Mouse (Mus musculus) lung, postnatal 10 days (tissue): ENCODE results near the gene Grk2.

ENCODE experiments used
- DNase-seq: peaks from one replicate; pipeline ENCODE4 v3.0.0; 2021

Grk2 gene

DNA sequence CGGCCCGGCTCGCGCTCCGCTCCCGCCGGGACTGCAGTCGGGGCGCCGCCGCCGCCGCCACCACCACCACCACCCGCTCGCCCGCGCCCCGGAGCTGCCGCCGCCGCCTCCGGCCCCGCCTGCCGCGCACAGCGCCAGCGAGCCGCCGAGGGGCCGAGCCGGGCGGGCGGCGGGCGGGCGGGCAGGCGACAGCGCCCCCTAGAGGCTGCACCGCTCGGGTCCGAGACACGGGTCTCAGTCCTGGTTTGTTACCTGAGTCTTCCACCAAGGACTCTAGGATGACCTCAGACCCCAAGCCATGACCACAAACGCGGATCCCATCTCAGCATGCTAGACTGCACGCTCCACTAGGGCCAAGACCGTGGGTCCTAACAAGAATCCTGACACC is at the start of gene Grk2:
TSS of gene Grk2 (minus strand) at position 33 of the 388 bp plus-strand sequence.
- DNase-seq, result peak; percentile 82

DNA sequence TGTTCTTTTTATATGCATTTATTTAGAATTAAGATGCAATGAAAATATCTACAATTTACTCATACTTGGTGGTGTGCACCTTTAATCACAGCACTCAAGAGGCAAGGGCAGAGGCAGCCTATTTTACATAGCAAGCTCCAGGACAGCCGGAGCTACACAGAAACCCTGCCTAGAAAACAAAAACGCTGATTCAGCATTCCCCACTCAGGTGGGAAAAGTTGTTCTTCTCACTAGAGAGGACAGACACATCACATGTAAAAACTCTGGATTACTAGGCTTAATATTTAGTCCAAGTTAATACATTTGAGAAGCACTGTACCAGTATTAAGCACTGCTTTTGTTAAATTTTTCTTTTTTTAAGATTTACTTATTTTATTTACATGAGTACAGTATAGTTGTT is 43.4 kb upstream of the Grk2 start:
- DNase-seq, result no peak

DNA sequence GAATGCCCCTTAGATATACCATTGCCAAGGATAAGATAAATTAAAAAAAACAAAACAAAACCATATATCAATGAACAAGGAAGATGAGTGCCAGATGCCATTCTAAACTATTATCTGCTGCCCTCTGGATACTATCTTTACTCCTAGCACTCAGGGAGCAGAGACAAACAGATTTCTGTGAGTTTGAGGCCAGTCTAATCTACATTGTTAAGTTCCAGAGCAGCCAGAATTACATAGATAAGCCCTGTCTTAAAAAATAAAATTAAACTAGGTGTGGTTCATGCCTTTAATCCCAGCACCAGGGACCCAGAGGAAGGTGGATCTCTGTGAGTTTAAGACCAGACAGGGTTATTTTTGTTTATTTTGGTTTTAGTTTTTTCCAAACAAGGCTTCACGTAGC is 40.5 kb upstream of the Grk2 start:
- no peak for DNase-seq

DNA sequence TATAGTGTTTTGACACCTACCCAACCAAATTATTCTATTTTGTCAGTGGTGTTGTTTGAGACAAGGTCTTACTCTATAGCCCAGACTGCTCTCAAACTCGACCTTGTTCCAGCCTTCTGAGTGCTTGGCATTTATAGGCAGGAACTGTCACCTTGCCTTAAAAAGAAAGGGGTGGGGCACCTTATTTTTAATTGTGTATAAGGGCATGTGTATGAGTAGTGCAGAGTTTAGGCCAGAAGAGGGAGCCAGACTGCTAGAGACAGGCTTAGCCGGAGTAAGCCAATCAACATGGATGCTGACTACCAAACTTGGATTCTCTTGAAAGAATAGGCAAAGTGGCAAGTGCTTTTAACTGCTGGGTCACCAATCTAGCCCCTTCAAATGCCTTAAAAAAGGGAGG is 32.1 kb upstream of the Grk2 start:
- DNase-seq, result peak; percentile 86

DNA sequence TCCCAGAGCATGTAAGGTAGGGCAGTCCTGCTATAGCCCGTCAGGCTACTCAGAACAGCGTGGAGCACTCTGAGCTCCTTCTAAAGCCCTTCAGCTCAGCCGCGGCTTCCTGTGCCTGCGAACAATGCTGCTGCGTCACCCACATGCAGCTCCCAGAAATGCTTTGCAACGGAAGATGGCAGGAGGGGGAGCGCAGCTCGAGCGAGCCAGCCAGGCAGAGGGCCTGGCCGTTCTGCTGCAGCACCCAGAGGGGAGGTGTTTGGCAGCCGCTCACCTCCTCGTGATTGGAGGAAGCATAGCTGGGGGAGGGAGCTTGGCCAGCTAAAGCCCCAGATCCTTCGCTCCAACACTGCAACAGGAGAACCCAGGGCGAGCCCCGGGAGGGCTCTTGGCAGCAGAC is 27.8 kb upstream of the Grk2 start:
- DNase-seq, result peak; percentile 98

DNA sequence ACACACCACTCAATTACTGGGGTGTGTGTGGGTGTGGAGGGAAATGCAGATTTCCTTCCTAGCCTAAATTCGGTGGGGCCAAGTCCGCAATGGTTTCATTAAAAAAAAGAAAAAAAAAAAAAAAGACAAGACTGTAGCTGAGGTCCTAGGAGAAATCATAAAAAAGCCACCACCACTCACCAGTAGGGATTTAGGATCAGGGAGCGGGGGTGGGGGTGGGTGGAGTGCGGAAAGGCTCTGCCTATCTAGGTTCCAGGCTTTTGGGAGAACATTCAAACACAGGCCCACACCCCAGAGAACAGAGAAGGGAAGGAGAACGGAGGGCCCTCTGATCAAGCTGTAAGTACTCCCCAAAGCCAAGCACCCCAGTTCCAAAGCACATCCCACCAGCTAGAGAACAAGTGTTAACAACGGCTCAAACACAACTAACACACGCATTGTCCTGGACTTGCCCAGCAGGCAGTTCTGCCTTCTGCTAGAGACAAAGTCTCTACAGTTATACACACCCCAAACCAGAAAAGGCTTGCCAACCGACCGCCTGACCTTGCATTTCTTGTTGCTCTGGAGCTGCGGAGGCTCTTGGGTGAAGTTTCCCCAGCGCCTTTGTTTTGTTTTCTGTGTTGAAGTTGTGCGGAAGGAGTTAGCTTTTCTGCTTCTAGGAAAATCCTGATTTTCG is 27.2 kb upstream of the Grk2 start:
- peak; percentile 37 for DNase-seq

DNA sequence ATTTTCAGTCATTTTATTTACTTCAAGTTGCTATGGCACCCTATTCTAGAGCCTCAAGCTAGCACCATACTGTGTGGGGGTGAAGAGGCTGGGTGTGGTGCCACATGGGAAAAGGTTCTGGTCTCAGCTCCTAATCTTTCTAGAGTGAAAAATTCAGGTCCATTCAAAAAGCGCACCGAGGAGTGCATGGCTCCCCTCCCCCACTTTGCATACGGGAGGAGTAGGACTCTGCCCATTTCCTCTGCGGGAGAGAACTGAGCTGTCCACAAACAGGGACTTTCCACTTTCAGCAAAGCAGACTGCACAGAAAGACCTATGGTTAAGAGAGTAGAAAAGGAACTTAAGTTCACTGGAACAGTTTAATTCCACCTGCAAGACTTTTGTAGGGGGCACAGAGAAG is 26.6 kb upstream of the Grk2 start:
- DNase-seq, result peak; percentile 62

DNA sequence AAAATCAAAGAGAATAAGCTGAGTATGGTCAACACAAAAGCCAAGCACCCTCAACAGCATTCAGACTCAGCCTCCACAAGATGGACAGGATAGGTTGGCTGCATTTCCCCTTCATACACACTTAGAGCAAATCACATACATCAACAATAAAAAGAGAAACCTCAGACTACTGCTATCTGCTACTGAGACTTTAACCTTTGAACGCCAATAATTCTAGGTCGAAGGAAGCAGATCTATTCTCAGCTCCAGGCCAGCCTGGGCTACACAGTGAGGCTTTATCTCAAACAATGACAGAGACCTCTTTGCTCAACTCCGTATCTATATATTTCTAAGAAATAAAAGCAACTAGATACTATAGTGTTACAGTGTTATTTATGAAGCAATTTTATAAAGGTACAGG is 25.3 kb upstream of the Grk2 start:
- DNase-seq, result no peak

DNA sequence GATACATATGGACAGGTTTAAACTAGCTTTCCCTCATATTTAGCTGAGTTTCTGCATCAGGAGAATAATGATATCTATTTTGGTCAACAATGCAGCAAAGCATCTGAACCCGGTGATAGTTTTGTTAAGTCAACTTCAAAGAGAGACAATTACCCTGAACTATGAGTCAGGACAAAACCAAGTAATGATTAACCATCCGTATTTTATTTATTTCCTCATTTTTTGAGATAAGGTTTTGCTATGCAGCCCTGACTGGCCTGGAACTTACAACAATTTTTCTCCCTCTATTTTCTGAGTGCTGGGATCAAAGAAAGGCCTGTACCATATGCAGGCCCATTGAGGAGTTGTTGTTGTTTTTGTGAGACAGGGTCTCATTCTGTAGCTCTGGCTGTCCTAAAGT is 24.6 kb upstream of the Grk2 start:
- no peak for DNase-seq

DNA sequence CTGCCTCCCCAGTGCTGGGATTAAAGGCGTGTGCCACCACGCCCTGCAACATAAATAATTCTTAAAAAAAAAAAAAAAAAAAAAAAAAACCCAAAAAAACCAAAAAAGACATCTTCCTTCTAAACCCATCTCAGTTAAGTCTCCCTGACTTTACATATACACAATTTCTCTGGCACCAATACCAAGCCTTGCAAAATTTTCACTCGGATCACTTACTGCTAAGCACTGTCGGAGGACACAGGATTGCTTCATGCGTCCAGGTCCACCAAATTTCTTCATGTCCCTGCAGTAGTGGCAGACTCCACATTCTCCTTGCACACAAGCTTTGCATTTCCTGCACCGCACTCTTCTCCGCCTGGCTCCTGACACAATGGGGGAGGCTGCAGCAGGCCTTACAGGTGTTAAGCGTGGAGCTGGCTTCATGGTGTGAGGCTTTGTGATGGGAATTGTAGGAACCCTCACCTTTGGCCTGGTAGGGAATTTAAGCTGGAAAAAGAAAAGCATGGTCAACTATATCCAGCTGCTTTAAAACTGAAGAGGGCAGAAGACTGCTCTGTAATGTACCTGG is 22.8 kb upstream of the Grk2 start:
- DNase-seq, result no peak

DNA sequence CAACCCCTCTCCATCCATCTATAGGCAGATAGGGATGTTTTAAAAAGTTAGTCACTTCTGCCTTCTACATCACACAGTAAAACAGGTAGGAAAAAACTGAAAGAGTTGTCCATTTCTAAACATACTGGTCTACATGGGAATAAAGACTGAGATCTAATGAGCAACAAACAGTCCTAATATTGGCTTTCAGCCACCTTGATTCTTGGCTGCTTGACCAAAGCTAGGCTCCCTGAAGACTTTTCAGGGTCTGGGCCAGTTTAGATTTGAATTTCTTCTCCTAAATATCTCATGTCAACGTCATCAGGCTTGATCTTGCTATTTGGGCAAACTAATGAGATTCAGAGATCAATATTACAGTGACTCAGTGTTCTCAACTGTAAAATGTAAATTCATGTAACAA is 20.9 kb upstream of the Grk2 start:
- no peak for DNase-seq

DNA sequence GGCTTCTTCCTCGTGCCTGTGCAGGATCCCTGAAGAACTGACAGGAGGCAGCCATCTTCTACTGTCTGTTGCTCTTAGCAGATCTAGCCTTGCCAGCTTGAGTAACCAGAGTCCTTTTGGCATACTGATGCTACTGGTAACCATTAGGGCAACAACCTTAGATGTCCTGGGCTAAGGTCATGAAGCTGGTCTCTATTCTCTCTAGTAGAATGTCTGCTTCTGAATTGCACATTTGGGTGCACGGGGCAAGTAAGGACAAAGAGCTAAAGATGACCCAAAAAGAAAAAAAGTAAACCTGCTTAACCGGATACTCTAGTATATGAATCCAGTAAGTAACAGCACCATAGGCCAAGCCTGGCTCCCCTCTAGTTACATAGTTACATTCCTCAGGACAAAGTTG is 20.1 kb upstream of the Grk2 start:
- DNase-seq, result no peak

DNA sequence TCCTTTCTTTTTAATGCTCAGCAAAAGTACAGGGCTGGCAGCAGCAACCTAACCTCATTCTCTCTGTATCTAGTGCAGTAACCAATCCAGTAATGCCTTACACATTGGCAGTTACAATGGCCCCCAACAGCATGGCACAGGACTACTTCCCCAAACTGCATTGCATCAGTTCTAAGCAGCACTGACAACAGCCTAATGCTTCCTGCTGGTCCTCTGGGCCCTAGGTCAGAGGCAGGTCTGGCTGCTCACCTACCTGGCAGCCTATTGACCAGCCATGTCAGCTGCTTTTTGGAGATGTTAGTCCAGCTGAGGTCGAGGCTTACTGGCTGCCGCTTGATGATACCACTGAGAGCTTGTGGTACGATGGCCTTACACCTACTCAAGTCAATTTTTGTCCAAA is 16.1 kb upstream of the Grk2 start:
- DNase-seq, result no peak

DNA sequence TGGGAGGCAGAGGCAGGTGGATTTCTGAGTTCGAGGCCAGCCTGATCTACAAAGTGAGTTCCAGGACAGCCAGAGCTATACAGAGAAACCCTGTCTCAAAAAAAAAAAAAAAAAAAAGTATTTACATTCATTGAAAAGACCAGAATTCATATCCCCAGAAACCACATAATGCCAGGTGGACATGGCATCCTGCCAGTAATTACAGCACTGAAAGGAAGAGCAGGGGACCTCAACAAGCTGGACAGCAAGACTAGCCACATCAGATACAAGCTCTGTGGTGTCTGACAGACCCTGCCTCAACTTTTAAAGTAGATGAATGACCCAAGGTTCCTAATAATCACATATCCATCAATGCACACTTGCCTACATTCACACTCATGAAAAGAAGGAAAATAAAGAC is 15.6 kb upstream of the Grk2 start:
- DNase-seq, result no peak

DNA sequence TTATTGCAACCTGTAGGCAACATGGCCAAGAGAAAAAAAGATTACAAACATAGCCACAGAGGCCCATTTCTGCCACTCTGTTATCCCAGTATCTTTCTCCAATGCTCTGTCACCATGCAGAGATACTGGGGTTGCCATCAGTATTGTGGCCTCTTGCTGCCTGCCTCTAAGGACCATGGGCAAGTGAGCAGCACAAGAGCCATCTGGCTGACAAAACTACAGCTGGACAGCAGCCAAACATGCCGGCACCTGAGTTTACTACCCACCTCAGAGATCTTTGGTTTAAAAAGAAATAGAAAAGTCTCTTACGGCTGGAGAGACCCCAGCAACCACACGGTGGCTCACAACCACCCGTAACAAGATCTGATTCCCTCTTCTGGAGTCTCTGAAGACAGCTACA is 13.2 kb upstream of the Grk2 start:
- DNase-seq, result no peak

DNA sequence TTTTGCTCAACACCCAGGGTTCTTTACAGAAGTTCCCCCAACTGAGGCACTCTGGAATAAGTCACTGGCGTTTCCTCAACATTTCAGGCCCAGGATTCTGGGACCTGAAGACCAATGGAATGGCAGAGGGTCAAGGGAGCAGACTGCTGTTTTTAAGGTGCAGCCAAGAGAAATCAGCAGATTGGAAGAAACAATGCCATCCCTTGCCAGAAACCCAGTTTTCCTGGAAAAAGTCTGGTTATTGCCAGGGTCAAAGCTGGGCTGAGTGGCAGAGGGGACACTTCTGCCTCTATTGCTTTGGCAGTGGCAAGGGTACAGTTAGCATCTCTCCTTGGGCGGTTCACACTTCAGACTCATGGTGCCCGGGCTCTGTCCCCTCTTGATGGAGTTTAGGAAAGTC is 11.2 kb upstream of the Grk2 start:
- DNase-seq, result no peak

DNA sequence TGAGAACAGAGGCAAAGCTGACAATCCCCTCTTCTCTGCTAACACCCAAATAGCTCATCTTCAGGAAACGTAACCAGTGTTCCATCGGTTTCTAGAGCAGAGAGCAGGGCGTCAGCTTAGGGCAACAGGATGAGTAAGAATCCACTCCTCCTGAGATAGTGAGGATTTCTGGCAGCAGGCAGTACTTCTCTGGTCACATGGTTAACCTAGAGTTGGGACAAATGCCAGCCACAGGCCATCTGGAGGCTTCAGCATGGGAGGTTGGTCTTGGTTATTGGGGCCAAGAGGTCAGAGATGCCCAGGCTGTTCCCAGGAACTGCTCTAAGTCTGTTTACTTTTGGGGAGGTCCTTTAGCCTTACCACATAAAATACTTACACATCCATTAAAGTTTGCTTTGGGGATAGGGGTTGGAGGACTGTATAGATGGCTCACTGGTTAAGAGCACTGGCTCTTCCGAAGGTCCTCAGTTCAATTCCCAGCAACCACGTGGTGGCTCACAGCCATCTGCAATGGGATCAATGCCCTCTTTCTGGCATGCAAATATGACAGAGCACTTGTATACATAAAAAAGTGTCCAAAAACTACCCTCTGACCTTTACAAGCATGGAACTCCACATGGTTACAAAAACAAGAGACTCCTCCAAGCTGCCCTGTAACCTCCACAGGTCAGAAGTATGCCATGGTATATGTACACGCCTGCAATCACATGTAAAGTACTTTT is 9.4 kb upstream of the Grk2 start:
- peak; percentile 47 for DNase-seq

DNA sequence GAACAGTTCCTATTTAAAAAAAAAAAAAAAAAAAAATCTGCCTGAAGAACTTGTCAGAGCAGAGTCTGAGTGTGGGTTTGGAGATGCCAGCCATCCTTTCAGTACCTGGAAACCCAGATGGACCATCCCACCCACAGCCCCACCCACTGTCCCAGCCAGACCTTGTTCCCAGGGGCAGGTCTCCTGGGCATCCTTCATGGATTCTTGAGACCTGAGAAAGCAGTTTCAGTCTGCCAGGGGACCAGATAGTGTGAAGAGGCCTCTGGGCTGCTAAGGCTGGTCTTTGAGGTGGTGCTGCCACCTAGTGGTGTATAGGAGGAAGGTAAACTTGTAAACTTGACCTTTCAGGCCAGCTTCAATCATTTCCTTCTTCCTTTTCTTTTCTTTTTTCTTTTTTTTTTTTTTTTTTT is 3.8 kb upstream of the Grk2 start:
- DNase-seq, result peak; percentile 73

DNA sequence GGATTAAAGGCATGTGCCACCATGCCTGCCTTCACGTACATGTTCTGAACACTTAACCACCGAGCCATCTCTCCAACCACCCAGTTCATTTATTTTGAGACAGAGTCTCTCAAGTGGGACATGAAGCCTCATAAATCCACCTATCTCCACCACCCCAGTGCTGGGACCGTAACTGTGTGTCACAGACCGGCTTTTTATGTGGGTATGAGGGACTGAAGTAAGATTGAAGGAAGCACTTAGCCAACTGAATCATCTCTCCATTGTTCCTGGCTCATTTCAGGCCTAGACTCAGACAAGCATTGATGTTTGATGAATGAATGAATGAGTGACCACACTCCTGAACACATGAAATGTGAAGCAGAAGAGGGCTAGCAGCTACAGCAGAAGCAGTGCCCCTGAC is 3.3 kb upstream of the Grk2 start:
- DNase-seq, result no peak

DNA sequence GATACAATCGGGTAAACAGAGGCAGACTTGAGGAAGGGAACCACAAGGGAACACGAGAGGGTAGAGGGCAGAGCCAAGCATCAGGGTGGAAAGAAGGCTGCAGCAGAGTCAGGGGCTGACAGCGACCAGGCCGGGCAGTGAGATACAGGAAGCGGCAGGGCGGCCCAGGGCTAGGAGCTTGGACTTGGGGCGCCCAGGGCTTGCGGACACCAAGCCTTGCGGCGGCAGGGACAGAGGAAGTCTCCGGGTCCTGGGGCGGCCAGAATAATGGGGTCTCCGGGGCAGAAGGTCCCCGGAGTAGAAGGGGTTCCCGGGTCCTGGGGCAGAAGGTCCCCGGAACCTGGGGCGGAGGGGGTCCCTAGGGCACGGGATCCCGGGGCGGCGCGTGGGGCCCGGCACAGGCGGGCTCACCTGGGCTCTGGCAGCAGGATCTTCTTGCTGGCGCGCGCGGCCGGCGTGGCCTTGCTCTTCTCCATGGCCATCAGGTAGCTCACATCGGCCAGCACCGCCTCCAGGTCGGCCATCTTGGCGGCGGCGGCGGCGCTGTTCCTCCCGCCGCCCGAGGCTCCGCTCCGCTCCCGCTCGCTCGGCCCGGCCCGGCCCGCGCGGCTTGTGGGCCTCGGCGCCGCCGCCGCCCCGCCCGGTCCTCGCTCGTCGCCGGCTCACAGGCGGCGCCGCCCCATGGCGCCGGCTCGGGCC is 382 bp downstream of the Grk2 start:
- peak; percentile 53 for DNase-seq

DNA sequence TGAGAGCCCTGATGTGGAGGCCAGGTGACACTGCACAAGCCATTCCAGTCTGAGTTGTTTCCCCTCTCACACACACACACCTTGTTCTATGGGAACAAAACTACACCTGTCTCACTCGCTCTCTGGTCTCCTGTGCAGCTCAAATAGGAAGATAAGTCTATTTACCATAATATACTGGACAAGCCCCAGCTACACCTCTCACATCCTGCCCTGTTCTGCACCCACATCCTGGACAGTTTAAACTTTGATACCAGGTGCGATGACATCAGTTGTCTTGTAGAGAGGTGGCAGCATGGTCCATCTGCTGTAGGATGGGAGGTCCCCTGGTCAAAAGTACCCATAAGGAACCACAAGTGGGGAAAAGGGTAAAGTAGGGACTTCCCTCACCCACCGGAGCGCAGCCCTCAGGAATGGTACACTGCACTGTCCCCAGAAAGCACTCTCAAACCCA is 1.1 kb downstream of the Grk2 start:
- DNase-seq, result no peak

DNA sequence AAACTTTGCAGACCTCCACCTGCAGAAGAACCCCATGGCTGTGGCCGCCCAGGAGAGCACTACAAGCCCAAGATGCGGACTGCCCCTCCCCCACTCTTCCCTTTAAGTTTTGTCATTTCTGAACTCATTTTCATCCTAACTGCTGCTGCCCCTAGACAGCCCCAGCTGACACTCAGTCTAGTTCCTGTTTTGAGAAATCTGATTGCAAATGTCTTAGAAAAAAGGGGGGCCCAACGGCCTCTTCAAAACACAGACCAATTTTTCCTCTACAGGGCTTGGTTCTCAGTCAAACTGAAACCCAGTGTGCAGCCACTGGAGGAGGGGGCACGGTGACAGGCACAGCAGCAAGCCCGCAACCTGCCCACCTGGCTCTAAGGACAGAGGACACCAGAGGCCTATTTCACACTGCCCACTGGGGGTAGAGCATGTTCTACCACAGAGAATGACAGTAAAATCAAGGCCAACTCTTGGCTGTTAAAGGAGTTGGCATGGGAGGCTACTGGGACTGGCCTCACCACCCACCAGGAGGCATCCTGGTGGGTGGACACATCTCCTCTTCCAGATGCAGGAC is 1.7 kb downstream of the Grk2 start:
- DNase-seq, result peak; percentile 44

DNA sequence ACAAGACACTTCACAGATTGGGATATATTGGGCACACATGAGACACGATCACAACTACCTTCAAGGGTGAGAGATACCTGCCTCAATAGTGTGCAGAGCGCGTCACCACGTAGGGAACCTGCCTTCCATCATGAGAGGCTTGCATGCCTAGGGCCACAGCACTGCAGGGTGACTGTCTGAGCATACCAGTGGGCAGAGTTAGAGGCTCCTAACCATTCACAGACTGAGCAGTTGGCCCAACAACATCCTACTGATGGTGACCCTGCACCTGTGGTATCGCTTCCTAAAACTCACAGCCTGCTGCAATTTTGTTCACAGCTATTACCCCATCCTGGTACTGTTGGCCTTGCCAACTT is 2.4 kb downstream of the Grk2 start:
- no peak for DNase-seq
